Mouse (Mus musculus): ENCODE data around the gene Ldhc. TPM values are rescaled to one million over a fixed set of nuclear protein-coding genes. Genes with fewer than 3 reads are reported as not detected.
"Not testable (repeated sequence)": the region's sequence is repeated elsewhere in the genome, so short reads cannot be mapped to it uniquely, and the experiment has no call there.

Gene Ldhc
- polyA plus RNA-seq, 1 experiment from 2014 or later, result not detected

DNA sequence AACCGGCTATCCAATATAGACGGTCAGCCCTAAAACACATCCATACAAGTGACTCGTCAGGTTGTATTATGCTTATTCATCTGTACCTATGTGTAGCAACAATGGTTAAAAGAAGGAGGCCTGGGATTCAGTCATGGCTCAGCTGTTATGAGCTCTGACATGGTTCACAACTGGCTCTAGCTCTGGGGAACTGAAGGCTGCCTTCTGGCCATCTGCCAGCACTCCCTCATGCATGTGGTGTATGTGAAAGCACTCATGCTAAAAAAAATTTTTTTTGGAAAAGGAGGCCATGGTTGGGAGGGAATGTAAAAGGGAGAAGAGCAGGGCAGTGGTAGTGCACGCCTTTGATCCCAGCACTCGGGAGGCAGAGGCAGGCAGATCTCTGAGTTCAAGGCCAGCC lies 18.8 kb downstream of the Ldhc start:
- WGBS, result 89% methylated on average over 5 of the region's 5 CpGs
- H3K9me3 ChIP-seq, result no peaks in the 10 kb centered on the region
- H3K4me1 ChIP-seq (replicated peaks), result no peaks in the 10 kb centered on the region
- H3K9ac ChIP-seq, result no peak overlapping the region
- no peaks in the 10 kb centered on the region for H3K27me3 ChIP-seq (replicated peaks)
- H3K36me3 ChIP-seq, result no peaks in the 10 kb centered on the region
- H3K27ac ChIP-seq, result no peak overlapping the region
- H3K4me2 ChIP-seq (replicated peaks), result no peak overlapping the region
- no peak for ATAC-seq
- H3K4me3 ChIP-seq (replicated peaks), result no peak overlapping the region

DNA sequence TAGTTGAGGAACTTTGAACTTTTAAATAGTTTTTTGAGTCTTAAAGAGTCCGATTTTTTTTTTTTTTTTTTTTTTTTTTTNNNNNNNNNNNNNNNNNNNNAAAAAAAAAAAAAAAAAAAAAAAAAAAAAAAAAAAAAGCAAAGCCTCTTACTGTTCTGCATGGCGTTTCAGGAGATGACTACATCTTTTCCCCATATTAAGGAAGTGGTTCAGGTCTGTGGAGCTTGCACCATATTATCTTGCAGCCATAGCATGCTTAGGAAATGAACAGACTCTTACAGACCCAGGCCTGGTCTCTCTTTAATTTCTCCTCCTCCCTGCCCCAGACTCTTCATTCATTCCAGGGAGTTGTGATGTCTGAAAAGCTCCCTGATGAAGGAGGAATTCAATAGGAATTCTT lies 20.0 kb downstream of the Ldhc start:
- Histone ChIP-seq H3K36me3 (no peaks in the 10 kb centered on the region), H3K27me3 (replicated peaks) (no peaks in the 10 kb centered on the region), H3K4me2 (replicated peaks) (no peak overlapping the region), H3K27ac (no peak overlapping the region), H3K4me1 (replicated peaks) (no peaks in the 10 kb centered on the region), H3K4me3 (replicated peaks) (no peak overlapping the region), H3K9ac (no peak overlapping the region), H3K9me3 (no peaks in the 10 kb centered on the region)
- ATAC-seq, result no peak
- WGBS, result 82% methylated on average over 2 of the region's 2 CpGs

DNA sequence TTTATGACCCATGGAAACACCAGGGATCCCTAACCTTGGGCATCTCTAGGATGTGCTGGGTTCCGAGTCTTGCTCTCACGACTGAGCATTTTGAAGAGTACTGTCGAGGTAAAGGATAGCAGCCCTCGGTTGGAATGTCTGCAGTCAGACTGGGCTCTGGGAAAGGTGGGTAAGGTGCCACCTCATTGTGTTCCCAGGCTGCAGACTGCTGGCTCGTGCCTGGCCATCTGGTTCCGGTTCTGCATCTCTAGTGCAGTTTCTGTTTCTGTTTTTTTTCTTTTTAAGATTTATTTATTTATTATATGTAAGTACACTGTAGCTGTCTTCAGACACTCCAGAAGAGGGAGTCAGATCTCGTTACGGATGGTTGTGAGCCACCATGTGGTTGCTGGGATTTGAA lies 20.9 kb downstream of the Ldhc start:
- not testable (repeated sequence) for H3K9me3 ChIP-seq; H3K4me2 ChIP-seq (replicated peaks); H3K9ac ChIP-seq; H3K4me1 ChIP-seq (replicated peaks); H3K27ac ChIP-seq; H3K4me3 ChIP-seq (replicated peaks); ATAC-seq; H3K36me3 ChIP-seq; H3K27me3 ChIP-seq (replicated peaks)
- WGBS, result 78% methylated on average over 8 of the region's 8 CpGs

DNA sequence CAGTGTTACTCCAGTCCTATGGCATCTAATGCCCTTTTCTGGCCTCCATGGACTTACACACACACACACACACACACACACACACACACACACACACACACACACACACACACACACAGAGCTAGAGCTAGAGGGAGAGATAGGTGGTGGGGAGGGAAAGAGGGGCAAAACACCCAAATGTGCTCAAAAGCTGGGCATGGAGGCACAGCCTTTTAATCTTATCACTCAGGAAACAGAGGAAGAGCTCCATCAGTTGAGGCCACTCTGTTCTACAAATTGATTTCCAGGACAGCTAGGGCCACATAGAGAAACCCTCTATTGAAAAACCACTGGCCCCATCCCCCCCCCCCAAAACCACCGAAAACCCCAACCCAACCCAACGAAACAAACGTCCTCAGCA lies 22.3 kb downstream of the Ldhc start:
- no peak overlapping the region for H3K4me2 ChIP-seq (replicated peaks)
- no peak overlapping the region for H3K4me3 ChIP-seq (replicated peaks)
- no peak overlapping the region for H3K27ac ChIP-seq
- 83% methylated on average over 3 of the region's 3 CpGs for WGBS
- no peak for ATAC-seq
- H3K4me1 ChIP-seq (replicated peaks), result no peaks in the 10 kb centered on the region
- H3K36me3 ChIP-seq, result peaks cover 6% of the 10 kb centered on the region
- no peak overlapping the region for H3K9ac ChIP-seq
- H3K27me3 ChIP-seq (replicated peaks), result no peaks in the 10 kb centered on the region
- H3K9me3 ChIP-seq, result no peaks in the 10 kb centered on the region

DNA sequence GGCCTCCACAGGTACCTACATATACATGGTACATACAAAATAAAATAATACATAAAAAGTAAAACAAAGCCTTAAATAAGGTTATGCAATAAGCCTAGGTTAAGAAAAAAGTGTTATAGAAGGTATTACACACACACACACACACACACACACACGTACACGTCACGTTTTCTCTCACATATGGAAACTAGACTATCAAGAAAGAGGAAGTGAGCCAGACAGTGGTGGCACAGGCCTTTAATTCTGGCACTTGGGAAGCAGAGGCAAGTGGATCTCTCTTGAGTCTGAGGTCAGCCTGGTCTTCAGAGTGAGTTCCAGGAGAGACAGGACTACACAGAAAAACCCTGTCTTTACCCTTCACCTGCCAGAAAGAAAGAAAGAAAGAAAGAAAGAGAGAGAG lies 34.5 kb downstream of the Ldhc start:
- Histone ChIP-seq H3K4me1 (replicated peaks) (no peaks in the 10 kb centered on the region), H3K9me3 (no peaks in the 10 kb centered on the region), H3K4me2 (replicated peaks) (no peak overlapping the region), H3K4me3 (replicated peaks) (no peak overlapping the region), H3K36me3 (peaks cover 25% of the 10 kb centered on the region), H3K27ac (no peak overlapping the region), H3K9ac (no peak overlapping the region), H3K27me3 (replicated peaks) (no peaks in the 10 kb centered on the region)
- 93% methylated on average over 3 of the region's 3 CpGs for WGBS
- ATAC-seq, result no peak

DNA sequence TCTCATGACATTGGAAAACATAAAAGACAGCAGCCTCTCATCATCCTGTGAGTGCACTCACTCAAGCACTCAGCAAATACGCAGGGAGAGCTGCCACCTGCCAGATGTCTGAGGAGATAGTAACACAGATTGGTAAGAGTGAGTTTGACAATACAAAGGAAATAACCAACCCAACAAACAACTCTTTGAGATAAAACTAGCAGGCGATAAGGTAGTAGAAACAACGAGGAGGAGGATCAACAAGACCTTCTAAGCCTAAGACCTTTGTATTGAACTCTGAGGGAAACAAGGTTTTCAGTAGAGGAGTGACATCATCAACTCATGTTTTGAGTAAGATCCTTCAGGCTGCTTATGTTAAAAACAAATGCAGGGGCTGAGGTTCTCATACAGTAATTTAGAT lies 38.3 kb downstream of the Ldhc start:
- H3K27me3 ChIP-seq (replicated peaks), result no peaks in the 10 kb centered on the region
- WGBS, result 84% methylated on average over 3 of the region's 3 CpGs
- H3K27ac ChIP-seq, result no peak overlapping the region
- no peak overlapping the region for H3K4me2 ChIP-seq (replicated peaks)
- H3K4me1 ChIP-seq (replicated peaks), result no peaks in the 10 kb centered on the region
- peaks cover 11% of the 10 kb centered on the region for H3K36me3 ChIP-seq
- no peaks in the 10 kb centered on the region for H3K9me3 ChIP-seq
- no peak overlapping the region for H3K4me3 ChIP-seq (replicated peaks)
- ATAC-seq, result no peak
- no peak overlapping the region for H3K9ac ChIP-seq

DNA sequence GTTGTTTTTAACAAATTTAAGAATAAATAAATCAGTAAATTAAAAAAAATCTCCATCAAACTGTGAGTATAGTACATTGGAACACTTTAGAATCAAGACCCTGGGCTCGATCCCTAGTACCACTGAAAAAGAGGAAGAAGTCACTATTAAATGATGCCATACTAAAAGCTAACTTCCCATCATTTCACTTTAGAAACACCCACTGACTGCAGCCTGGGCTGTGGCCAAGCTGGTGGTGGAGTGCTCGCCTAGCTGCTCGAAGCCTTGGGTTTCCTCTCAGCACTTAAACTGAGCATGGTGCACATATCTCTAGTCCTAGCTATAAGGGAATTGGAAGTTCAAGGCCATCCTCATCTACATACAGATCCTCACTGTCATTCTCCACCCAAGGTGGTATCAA lies 50.2 kb downstream of the Ldhc start:
- WGBS, result 94% methylated on average over 3 of the region's 3 CpGs
- peaks cover 21% of the 10 kb centered on the region for H3K36me3 ChIP-seq
- no peak for ATAC-seq

DNA sequence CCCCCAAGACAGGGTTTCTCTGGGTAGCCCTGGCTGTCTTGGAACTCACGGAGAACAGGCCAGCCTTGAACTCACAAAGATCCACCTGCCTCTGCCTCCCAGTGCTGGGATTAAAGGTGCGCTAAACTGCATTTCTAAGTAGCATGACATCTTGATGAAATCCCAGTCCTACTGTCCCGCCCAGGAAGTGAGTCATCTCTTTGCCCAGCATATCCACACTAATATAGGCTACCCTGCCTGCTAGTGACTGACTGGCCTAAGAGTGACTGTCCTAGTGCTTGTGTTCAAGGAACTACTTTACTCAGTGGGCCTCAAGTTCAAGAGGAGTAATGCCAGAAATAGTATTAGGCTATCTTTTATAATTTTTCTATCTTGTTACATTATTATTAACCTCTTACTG lies 55.4 kb downstream of the Ldhc start:
- Histone ChIP-seq H3K27ac (no peak overlapping the region), H3K36me3 (peaks cover 8% of the 10 kb centered on the region; the same call in 1 of the 2 replicates)
- 88% methylated on average over 3 of the region's 3 CpGs for WGBS

More for the DNA sequence above, 50.2 kb downstream of the Ldhc start:
- no peak overlapping the region for H3K9ac ChIP-seq
- no peak overlapping the region for H3K4me2 ChIP-seq (replicated peaks)
- no peaks in the 10 kb centered on the region for H3K27me3 ChIP-seq (replicated peaks)
- H3K4me1 ChIP-seq (replicated peaks), result no peaks in the 10 kb centered on the region
- no peak overlapping the region for H3K27ac ChIP-seq
- H3K9me3 ChIP-seq, result no peaks in the 10 kb centered on the region
- H3K4me3 ChIP-seq (replicated peaks), result no peak overlapping the region

DNA sequence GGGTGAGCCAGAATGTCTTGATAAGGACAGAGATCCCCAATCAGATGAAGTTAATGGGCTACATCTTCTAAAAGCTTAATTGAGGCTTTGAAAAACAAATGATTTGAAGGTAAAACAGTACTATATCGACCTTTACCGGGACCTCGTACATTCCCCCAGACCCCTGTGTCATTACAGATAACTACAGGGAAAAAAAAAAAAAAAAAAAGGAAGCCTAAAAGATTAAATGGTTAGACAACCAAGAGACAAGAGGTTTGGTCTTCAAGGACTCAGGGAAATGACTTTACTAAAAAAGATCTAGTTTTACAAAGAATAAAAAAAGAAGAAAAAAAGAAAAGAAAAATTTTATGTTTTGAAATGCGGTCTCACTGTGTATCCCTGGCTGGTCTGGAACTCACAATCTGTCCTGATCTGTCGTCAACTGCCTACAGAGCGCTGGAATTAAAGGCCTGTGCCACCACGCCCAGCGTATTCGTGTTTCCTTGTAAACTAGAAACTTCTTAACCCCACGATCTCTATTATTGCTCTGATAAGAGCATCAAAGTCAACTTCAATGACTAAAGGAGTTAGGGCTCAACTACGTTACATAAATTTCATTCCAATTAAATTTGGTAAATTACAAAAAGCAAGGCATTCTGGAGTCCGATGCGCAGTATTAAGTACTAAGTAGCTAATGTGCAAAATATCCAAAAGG lies 57.8 kb downstream of the Ldhc start:
- H3K4me3 ChIP-seq (replicated peaks), result peak overlapping the region; percentile 87
- H3K9ac ChIP-seq, result peak overlapping the region; percentile 93
- 12% methylated on average over 13 of the region's 13 CpGs for WGBS
- ATAC-seq, result no peak
- peak overlapping the region; percentile 56 for H3K4me2 ChIP-seq (replicated peaks)
- no peaks in the 10 kb centered on the region for H3K27me3 ChIP-seq (replicated peaks)
- no peaks in the 10 kb centered on the region for H3K9me3 ChIP-seq
- no peak overlapping the region for H3K27ac ChIP-seq
- H3K4me1 ChIP-seq (replicated peaks), result peaks cover 7% of the 10 kb centered on the region; the same call in 1 of the 2 replicates
- H3K36me3 ChIP-seq, result no peaks in the 10 kb centered on the region

More for the DNA sequence above, 55.4 kb downstream of the Ldhc start:
- H3K4me3 ChIP-seq (replicated peaks), result no peak overlapping the region
- peaks cover 7% of the 10 kb centered on the region; the same call in 1 of the 2 replicates for H3K4me1 ChIP-seq (replicated peaks)
- ATAC-seq, result no peak
- H3K27me3 ChIP-seq (replicated peaks), result no peaks in the 10 kb centered on the region
- H3K4me2 ChIP-seq (replicated peaks), result no peak overlapping the region
- H3K9me3 ChIP-seq, result no peaks in the 10 kb centered on the region
- no peak overlapping the region for H3K9ac ChIP-seq

DNA sequence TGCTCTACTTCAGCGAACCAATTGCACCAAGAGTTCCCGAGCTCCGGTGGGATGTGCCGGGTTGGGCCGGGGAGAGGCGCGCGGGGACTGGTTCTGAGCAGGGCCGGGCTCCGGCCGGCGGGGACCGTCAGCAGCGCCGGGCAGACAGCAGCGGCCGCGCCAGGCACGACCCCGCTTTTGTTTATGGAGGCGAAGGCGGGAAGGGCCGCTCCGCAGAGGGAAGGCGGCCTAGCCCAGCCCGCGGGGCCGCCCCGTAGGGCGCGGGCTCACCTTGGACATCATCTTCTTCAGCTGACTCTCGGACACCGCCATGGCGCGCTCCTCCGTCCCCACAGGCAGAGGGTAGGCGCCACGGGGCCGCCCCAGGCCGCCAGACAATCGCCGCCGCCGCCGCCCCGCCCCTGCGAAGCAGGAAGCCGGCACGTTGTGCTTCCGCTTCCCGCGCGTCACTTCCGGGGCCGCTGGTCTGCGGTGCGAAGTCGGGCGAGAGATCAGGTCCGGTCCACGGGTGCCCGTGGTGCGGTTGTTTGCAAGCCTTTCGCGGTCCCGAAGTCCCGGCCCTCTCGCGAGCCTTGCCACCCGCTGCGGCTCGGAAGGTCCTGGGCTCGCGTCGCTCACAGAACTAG lies 58.7 kb downstream of the Ldhc start, which contains the start of gene Tsg101:
Tsg101 (minus strand) TSS at position 419 of the 626 bp plus-strand sequence.
- peak; percentile 98 for ATAC-seq
- Histone ChIP-seq H3K27me3 (replicated peaks) (no peaks in the 10 kb centered on the region), H3K27ac (peak within 1 kb of the TSS; percentile 92), H3K9ac (peak within 1 kb of the TSS; percentile 93), H3K4me2 (replicated peaks) (peak within 1 kb of the TSS; percentile 71), H3K4me1 (replicated peaks) (peaks cover 7% of the 10 kb centered on the region; the same call in 1 of the 2 replicates), H3K36me3 (no peaks in the 10 kb centered on the region), H3K9me3 (no peaks in the 10 kb centered on the region), H3K4me3 (replicated peaks) (peak within 1 kb of the TSS; percentile 87)
- WGBS, result under 1% methylated on average over 75 of the region's 75 CpGs

DNA sequence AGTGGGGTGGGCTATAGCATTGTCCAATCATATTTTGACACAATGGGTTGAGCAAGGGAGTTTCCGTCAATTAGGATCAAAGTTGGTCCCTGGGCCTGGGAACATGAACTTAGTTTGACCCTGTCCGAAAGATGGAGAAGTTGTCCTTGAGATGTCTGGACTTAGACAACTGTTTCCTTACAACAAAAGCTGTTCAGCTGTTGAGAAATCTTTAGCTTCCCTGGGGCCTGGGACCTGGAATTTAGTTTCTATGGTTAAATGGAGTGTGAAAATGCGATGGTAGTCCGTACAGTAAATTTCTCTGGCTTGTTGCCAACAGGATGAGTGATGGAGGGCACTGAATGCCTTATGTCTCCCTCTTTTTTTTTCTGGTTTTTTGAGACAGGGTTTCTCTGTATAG lies 61.1 kb downstream of the Ldhc start:
- no peak overlapping the region for H3K4me3 ChIP-seq (replicated peaks)
- WGBS, result 66% methylated on average over 4 of the region's 4 CpGs
- ATAC-seq, result no peak
- H3K27ac ChIP-seq, result no peak overlapping the region
- no peaks in the 10 kb centered on the region for H3K36me3 ChIP-seq
- H3K9me3 ChIP-seq, result no peaks in the 10 kb centered on the region
- H3K27me3 ChIP-seq (replicated peaks), result no peaks in the 10 kb centered on the region
- no peak overlapping the region for H3K9ac ChIP-seq
- no peak overlapping the region for H3K4me2 ChIP-seq (replicated peaks)
- peaks cover 7% of the 10 kb centered on the region; the same call in 1 of the 2 replicates for H3K4me1 ChIP-seq (replicated peaks)

Data from intestine, embryonic 15.5 days (tissue).